Mouse (Mus musculus) embryonic facial prominence, embryonic 12.5 days (tissue): ENCODE results near the gene Vps37c. TPM values are rescaled to one million over a fixed set of nuclear protein-coding genes. Genes with fewer than 3 reads are reported as not detected.
A peak's percentile ranks its signal among the peaks of the same experiment; 100 is the strongest.

Experiments used
- ATAC-seq: fragments of 200-750 bp; cut with Nextera tagmentation; 2 replicates; pipeline ENCODE4 v1.8.0; 2017; ENCODE audit not compliant: insufficient number of reproducible peaks, insufficient read depth, low FRiP score, low TSS enrichment
- H3K27ac ChIP-seq: fragments of 300-500 bp; sonication (generic); 2 replicates; pipeline ENCODE4 v1.5.1; 2016; ENCODE audit warnings: mild to moderate bottlenecking
- H3K27me3 ChIP-seq: fragments of 300-500 bp; sonication (generic); 2 replicates; pipeline ENCODE4 v1.6.1; 2016; ENCODE audit warnings: mild to moderate bottlenecking, moderate library complexity
- H3K36me3 ChIP-seq: fragments of 300-500 bp; sonication (generic); 2 replicates; pipeline ENCODE4 v1.6.1; 2016; ENCODE audit warnings: mild to moderate bottlenecking
- H3K4me1 ChIP-seq: fragments of 300-500 bp; sonication (generic); 2 replicates; pipeline ENCODE4 v1.6.1; 2016
- H3K4me2 ChIP-seq: fragments of 300-500 bp; sonication (generic); replicated peaks from 2 replicates; pipeline ENCODE4 v1.6.1; 2016; ENCODE audit warnings: mild to moderate bottlenecking, moderate library complexity
- H3K4me3 ChIP-seq: fragments of 300-500 bp; sonication (generic); 2 replicates; pipeline ENCODE4 v1.5.1; 2016; ENCODE audit warnings: mild to moderate bottlenecking
- H3K9ac ChIP-seq: fragments of 300-500 bp; sonication (generic); 2 replicates; pipeline ENCODE4 v1.6.1; 2016; ENCODE audit warnings: mild to moderate bottlenecking, moderate library complexity
- H3K9me3 ChIP-seq: fragments of 300-500 bp; sonication (generic); 2 replicates; pipeline ENCODE4 v1.6.1; 2016; ENCODE audit warnings: mild to moderate bottlenecking, moderate library complexity
- WGBS: fragments of 180-500 bp; shearing (Covaris S2); methylation state at CpG from one replicate; pipeline ENCODE4 v1.1.7; 2016; 5-methylcytosine and 5-hydroxymethylcytosine counted together
- polyA plus RNA-seq: library from polyadenylated mRNA; unstranded; fragments of >200 nt; fragmentation: Nextera tagmentation; extraction: Ambion mirVana; gene quantifications from 2 replicates; pipeline ENCODE4 v1.2.1, GENCODE M21; 2016

The Vps37c gene
- polyA plus RNA-seq, 1 experiment from 2014 or later: 35.0 TPM

GRCm38 (mm10) chr19:10665093-10665492 is 23.4 kb upstream of the Vps37c start:
- Histone ChIP-seq H3K27ac (no peak overlapping the region), H3K4me3 (no peak overlapping the region), H3K9ac (no peak overlapping the region), H3K36me3 (no peaks in the 10 kb centered on the region), H3K4me1 (no peaks in the 10 kb centered on the region), H3K9me3 (no peaks in the 10 kb centered on the region), H3K27me3 (no peaks in the 10 kb centered on the region), H3K4me2 (no peak overlapping the region)
- no peak for ATAC-seq
- 62% methylated on average over 3 of the region's 3 CpGs for WGBS

- 10% methylated on average over 2 of the region's 2 CpGs for WGBS
- H3K27ac ChIP-seq: no peak overlapping the region
- no peaks in the 10 kb centered on the region for H3K36me3 ChIP-seq
- H3K4me2 ChIP-seq: no peak overlapping the region
- no peak overlapping the region for H3K4me3 ChIP-seq
- no peak overlapping the region for H3K9ac ChIP-seq
- no peaks in the 10 kb centered on the region for H3K27me3 ChIP-seq
- H3K9me3 ChIP-seq: no peaks in the 10 kb centered on the region
- H3K4me1 ChIP-seq: no peaks in the 10 kb centered on the region
- ATAC-seq: no peak
These were observed 23.0 kb upstream of the Vps37c start for GRCm38 (mm10) chr19:10665499-10665898.

- Histone ChIP-seq H3K4me3 (no peak overlapping the region), H3K9me3 (no peaks in the 10 kb centered on the region), H3K36me3 (no peaks in the 10 kb centered on the region), H3K27me3 (no peaks in the 10 kb centered on the region), H3K4me2 (no peak overlapping the region), H3K9ac (no peak overlapping the region), H3K4me1 (no peaks in the 10 kb centered on the region), H3K27ac (no peak overlapping the region)
- ATAC-seq: no peak
- 86% methylated on average over 4 of the region's 4 CpGs for WGBS
These were observed 17.2 kb upstream of the Vps37c start for GRCm38 (mm10) chr19:10671319-10671718.

GRCm38 (mm10) chr19:10671854-10672417 is 16.6 kb upstream of the Vps37c start:
- H3K9me3 ChIP-seq: no peaks in the 10 kb centered on the region
- no peak for ATAC-seq
- no peaks in the 10 kb centered on the region for H3K4me1 ChIP-seq
- no peak overlapping the region for H3K4me3 ChIP-seq
- H3K4me2 ChIP-seq: no peak overlapping the region
- H3K9ac ChIP-seq: no peak overlapping the region
- no peak overlapping the region for H3K27ac ChIP-seq
- 70% methylated on average over 9 of the region's 9 CpGs for WGBS
- no peaks in the 10 kb centered on the region for H3K36me3 ChIP-seq
- H3K27me3 ChIP-seq: no peaks in the 10 kb centered on the region

- WGBS: 62% methylated on average over 1 of the region's 1 CpGs
- no peak for ATAC-seq
- no peaks in the 10 kb centered on the region for H3K36me3 ChIP-seq
These were observed 15.3 kb upstream of the Vps37c start for GRCm38 (mm10) chr19:10673275-10673674.

GRCm38 (mm10) chr19:10676656-10677055 is 11.9 kb upstream of the Vps37c start:
- peaks cover 5% of the 10 kb centered on the region; the same call in 1 of the 2 replicates for H3K4me1 ChIP-seq
- H3K27ac ChIP-seq: no peak overlapping the region
- no peak overlapping the region for H3K4me2 ChIP-seq
- no peaks in the 10 kb centered on the region for H3K36me3 ChIP-seq
- no peaks in the 10 kb centered on the region for H3K27me3 ChIP-seq
- 75% methylated on average over 16 of the region's 16 CpGs for WGBS
- H3K4me3 ChIP-seq: no peak overlapping the region
- no peaks in the 10 kb centered on the region for H3K9me3 ChIP-seq
- no peak overlapping the region for H3K9ac ChIP-seq
- ATAC-seq: no peak

More at GRCm38 (mm10) chr19:10673275-10673674, 15.3 kb upstream of the Vps37c start:
- Histone ChIP-seq H3K9me3 (no peaks in the 10 kb centered on the region), H3K27me3 (no peaks in the 10 kb centered on the region), H3K4me3 (no peak overlapping the region), H3K4me2 (no peak overlapping the region), H3K27ac (no peak overlapping the region), H3K4me1 (no peaks in the 10 kb centered on the region), H3K9ac (no peak overlapping the region)

GRCm38 (mm10) chr19:10677915-10678771 is 10.4 kb upstream of the Vps37c start, which contains the start of gene Pga5:
TSS of gene Pga5 (minus strand) at chr19:10678071.
- Histone ChIP-seq H3K4me3 (no peak within 1 kb of the TSS), H3K9me3 (no peaks in the 10 kb centered on the region), H3K36me3 (no peaks in the 10 kb centered on the region), H3K27me3 (no peaks in the 10 kb centered on the region), H3K9ac (no peak within 1 kb of the TSS), H3K4me1 (peaks cover 5% of the 10 kb centered on the region; the same call in 1 of the 2 replicates), H3K27ac (no peak within 1 kb of the TSS), H3K4me2 (no peak within 1 kb of the TSS)
- WGBS: 41% methylated on average over 6 of the region's 6 CpGs
- no peak for ATAC-seq

- H3K9ac ChIP-seq: no peak overlapping the region
- no peaks in the 10 kb centered on the region for H3K9me3 ChIP-seq
- no peaks in the 10 kb centered on the region for H3K36me3 ChIP-seq
- peaks cover 5% of the 10 kb centered on the region; the same call in 1 of the 2 replicates for H3K4me1 ChIP-seq
- WGBS: 69% methylated on average over 1 of the region's 1 CpGs
- no peaks in the 10 kb centered on the region for H3K27me3 ChIP-seq
- ATAC-seq: no peak
- no peak overlapping the region for H3K27ac ChIP-seq
- H3K4me2 ChIP-seq: no peak overlapping the region
- no peak overlapping the region for H3K4me3 ChIP-seq
These were observed 9.8 kb upstream of the Vps37c start for GRCm38 (mm10) chr19:10678772-10679067.

- no peak overlapping the region for H3K4me3 ChIP-seq
- H3K36me3 ChIP-seq: no peaks in the 10 kb centered on the region
- H3K4me2 ChIP-seq: no peak overlapping the region
- no peak overlapping the region for H3K27ac ChIP-seq
- no peaks in the 10 kb centered on the region for H3K27me3 ChIP-seq
- 72% methylated on average over 4 of the region's 4 CpGs for WGBS
- H3K9me3 ChIP-seq: no peaks in the 10 kb centered on the region
- no peak for ATAC-seq
- no peak overlapping the region for H3K9ac ChIP-seq
- peaks cover 5% of the 10 kb centered on the region; the same call in 1 of the 2 replicates for H3K4me1 ChIP-seq
These were observed 7.0 kb upstream of the Vps37c start for GRCm38 (mm10) chr19:10681571-10681970.

- Histone ChIP-seq H3K27ac (no peak overlapping the region), H3K27me3 (no peaks in the 10 kb centered on the region), H3K9ac (no peak overlapping the region), H3K9me3 (no peaks in the 10 kb centered on the region), H3K4me3 (no peak overlapping the region), H3K4me2 (no peak overlapping the region), H3K4me1 (peaks cover 12% of the 10 kb centered on the region), H3K36me3 (no peaks in the 10 kb centered on the region)
- 85% methylated on average over 9 of the region's 9 CpGs for WGBS
- ATAC-seq: no peak
These were observed 3.5 kb upstream of the Vps37c start for GRCm38 (mm10) chr19:10685081-10685480.

- WGBS: 84% methylated on average over 2 of the region's 2 CpGs
- no peak overlapping the region for H3K4me2 ChIP-seq
These were observed 2.8 kb upstream of the Vps37c start for GRCm38 (mm10) chr19:10685727-10686126.

GRCm38 (mm10) chr19:10689470-10690166 is 1.1 kb downstream of the Vps37c start:
- no peaks in the 10 kb centered on the region for H3K27me3 ChIP-seq
- peak overlapping the region; percentile 79 for H3K9ac ChIP-seq
- ATAC-seq: no peak
- H3K4me2 ChIP-seq: peak overlapping the region; percentile 81
- H3K36me3 ChIP-seq: no peaks in the 10 kb centered on the region
- H3K9me3 ChIP-seq: no peaks in the 10 kb centered on the region
- 58% methylated on average over 5 of the region's 5 CpGs for WGBS
- peak overlapping the region; percentile 73 for H3K4me3 ChIP-seq
- peak overlapping the region; percentile 95 for H3K27ac ChIP-seq
- H3K4me1 ChIP-seq: peaks cover 19% of the 10 kb centered on the region

More at GRCm38 (mm10) chr19:10685727-10686126, 2.8 kb upstream of the Vps37c start:
- no peak overlapping the region for H3K27ac ChIP-seq
- no peaks in the 10 kb centered on the region for H3K9me3 ChIP-seq
- H3K4me3 ChIP-seq: no peak overlapping the region
- no peak overlapping the region for H3K9ac ChIP-seq
- H3K27me3 ChIP-seq: no peaks in the 10 kb centered on the region
- H3K4me1 ChIP-seq: peaks cover 18% of the 10 kb centered on the region
- no peaks in the 10 kb centered on the region for H3K36me3 ChIP-seq
- ATAC-seq: no peak
